Mouse (Mus musculus) MEL (cell line): Measurements from ENCODE around the gene Utrn.

Experiments
- CHD2 ChIP-seq: IDR thresholded peaks from 2 replicates; pipeline ENCODE4 v1.6.1; 2011; ENCODE audit warnings: low read length, improper control_type of control experiment
- CTCF ChIP-seq, 3 experiments: IDR thresholded peaks in 2 of 3; conservative IDR thresholded peaks in 1 of 3; 2 replicates each; pipeline ENCODE4 v1.5.1; 2011 to 2012; ENCODE audit warnings: low read length in 3 of 3, low read depth in 2 of 3, mild to moderate bottlenecking in 2 of 3, improper control_type of control experiment in 1 of 3, inconsistent platforms in 1 of 3, mixed read lengths in 1 of 3, moderate library complexity in 1 of 3; ENCODE audit not compliant: control insufficient read depth in 1 of 3, insufficient read depth in 1 of 3, poor library complexity in 1 of 3, severe bottlenecking in 1 of 3
- EP300 ChIP-seq, 2 experiments: IDR thresholded peaks; 2 replicates each; pipeline ENCODE4 v1.6.1; 2011; ENCODE audit warnings: improper control_type of control experiment in 2 of 2, low read length in 2 of 2, low read depth in 1 of 2, mild to moderate bottlenecking in 1 of 2
- GATA1 ChIP-seq: IDR thresholded peaks from 2 replicates; pipeline ENCODE4 v1.6.1; 2011; ENCODE audit warnings: low read depth, low read length, improper control_type of control experiment
- MAX ChIP-seq: IDR thresholded peaks from 2 replicates; pipeline ENCODE4 v1.6.1; 2011; ENCODE audit warnings: low read length, improper control_type of control experiment
- MAZ ChIP-seq: IDR thresholded peaks from 2 replicates; pipeline ENCODE4 v1.6.1; 2012; ENCODE audit warnings: low read depth, mild to moderate bottlenecking, inconsistent platforms, low read length, improper control_type of control experiment
- POLR2A ChIP-seq, 2 experiments: IDR thresholded peaks; 2 replicates each; pipeline ENCODE4 v1.6.1; 2011 to 2012; ENCODE audit warnings: low read length in 2 of 2, mild to moderate bottlenecking in 2 of 2, control low read depth in 1 of 2, improper control_type of control experiment in 1 of 2, low read depth in 1 of 2, moderate library complexity in 1 of 2; ENCODE audit not compliant: control insufficient read depth in 1 of 2, insufficient read depth in 1 of 2, poor library complexity in 1 of 2
- SMC3 ChIP-seq: IDR thresholded peaks from 2 replicates; pipeline ENCODE4 v1.6.1; 2011; ENCODE audit warnings: low read depth, low read length, improper control_type of control experiment
- UBTF ChIP-seq: IDR thresholded peaks from 2 replicates; pipeline ENCODE4 v1.6.1; 2012; ENCODE audit warnings: low read depth, mild to moderate bottlenecking, inconsistent platforms, low read length, improper control_type of control experiment, moderate library complexity, borderline replicate concordance; ENCODE audit not compliant: insufficient read depth
- USF1 ChIP-seq: IDR thresholded peaks from 2 replicates; pipeline ENCODE4 v1.6.1; 2014; ENCODE audit warnings: low read depth, mild to moderate bottlenecking, inconsistent platforms, low read length, improper control_type of control experiment, moderate library complexity
- ZC3H11A ChIP-seq: IDR thresholded peaks from 2 replicates; pipeline ENCODE4 v1.6.1; 2012; ENCODE audit warnings: low read depth, mild to moderate bottlenecking, inconsistent platforms, low read length, improper control_type of control experiment

- TF ChIP-seq CTCF (IDR thresholded peaks at IDR 0.05 in 2 of 3, conservative IDR thresholded peaks at IDR 0.05 in 1 of 3; ENCODE audit: control insufficient read depth in 1 of 3, insufficient read depth in 1 of 3, low read depth in 2 of 3, low read length in 3 of 3, poor library complexity in 1 of 3, severe bottlenecking in 1 of 3) (no peak), MAX (no peak), GATA1 (no peak), POLR2A (IDR thresholded peaks at IDR 0.05; ENCODE audit: control insufficient read depth in 1 of 2, insufficient read depth in 1 of 2, low read depth in 1 of 2, low read length in 2 of 2, poor library complexity in 1 of 2) (no peak), MAZ (no peak), ZC3H11A (no peak), USF1 (no peak), CHD2 (no peak), EP300 (IDR thresholded peaks at IDR 0.05; ENCODE audit: low read depth in 1 of 2, low read length in 2 of 2) (no peak), UBTF (no peak), SMC3 (no peak)
Measured at GRCm38 (mm10) chr10:12697902-12698301, 171.3 kb downstream of the Utrn start.
